Mouse (Mus musculus) cerebellum, adult 2 months (tissue): Measurements from ENCODE around the gene Ndufb7.

ENCODE experiments used
- CTCF ChIP-seq: fragments of 200-500 bp; IDR thresholded peaks from 2 replicates; pipeline ENCODE4 v1.5.1; 2011; ENCODE audit warnings: low read depth, mild to moderate bottlenecking, control low read depth, low read length, moderate library complexity, borderline replicate concordance; ENCODE audit not compliant: insufficient read depth
- POLR2A ChIP-seq: fragments of 200-500 bp; IDR thresholded peaks from 2 replicates; pipeline ENCODE4 v1.6.1; 2011; ENCODE audit warnings: low read length, control low read depth, borderline replicate concordance; ENCODE audit not compliant: insufficient read depth

DNA sequence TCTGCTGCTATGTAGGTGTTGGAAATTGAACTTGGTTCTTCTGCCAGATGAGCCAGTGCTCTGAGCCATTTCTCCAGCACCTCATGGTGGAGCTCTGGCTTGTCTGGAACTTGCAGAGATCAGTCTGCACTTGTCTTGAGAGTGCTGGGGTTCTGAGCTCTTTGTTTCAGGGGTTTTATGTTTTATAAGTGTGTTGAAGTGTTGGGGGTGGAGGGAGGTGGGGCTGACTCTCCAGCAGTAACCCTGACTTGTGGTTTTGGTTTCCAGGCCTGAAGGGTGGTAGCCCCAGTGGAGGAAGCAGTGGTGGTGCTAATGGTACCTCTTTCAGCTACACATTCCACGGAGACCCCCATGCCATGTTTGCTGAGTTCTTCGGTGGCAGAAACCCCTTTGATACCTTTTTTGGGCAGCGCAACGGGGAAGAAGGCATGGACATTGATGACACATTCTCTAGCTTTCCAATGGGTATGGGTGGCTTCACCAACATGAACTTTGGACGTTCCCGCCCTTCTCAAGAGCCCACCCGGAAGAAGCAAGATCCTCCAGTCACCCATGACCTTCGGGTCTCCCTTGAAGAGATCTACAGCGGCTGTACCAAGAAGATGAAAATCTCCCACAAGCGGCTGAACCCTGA is 43.2 kb downstream of the Ndufb7 start:
- TF ChIP-seq CTCF (no peak), POLR2A (no peak)
